Mouse (Mus musculus) CD4-positive, CD25-positive, alpha-beta regulatory T cell, adult 9 weeks (primary cell): Measurements from ENCODE around the gene Xirp1. TPM values are rescaled to one million over a fixed set of nuclear protein-coding genes. Genes with fewer than 3 reads are reported as not detected.

ENCODE experiments used
- polyA plus RNA-seq: library from polyadenylated mRNA; unstranded; fragments of 100-300 nt; shearing (Covaris generic); gene quantifications from one replicate; pipeline ENCODE4 v1.2.1, GENCODE M21; 2017

Gene Xirp1
- polyA plus RNA-seq, result not detected

GRCm38 (mm10) chr9:120023086-120023811 is at the start of gene Xirp1:
Gene Xirp1 (minus strand): TSS chr9:120023598.

GRCm38 (mm10) chr9:120069779-120070178 is 46.4 kb upstream of the Xirp1 start, which contains the start of gene Cx3cr1:
Gene Cx3cr1 (minus strand): TSS chr9:120069879.

GRCm38 (mm10) chr9:119984536-119985011 is 38.8 kb downstream of the Xirp1 start, which contains the start of gene Csrnp1:
Gene Csrnp1 (minus strand): TSS chr9:119984658.

Other genes starting within 250 kb of the Xirp1 start
- gene Scn11a, start 198.1 kb downstream of the Xirp1 start, polyA plus RNA-seq, result 0.91 TPM
- gene Wdr48, start 128.7 kb downstream of the Xirp1 start, polyA plus RNA-seq, result 72.9 TPM
- gene Gorasp1, start 86.0 kb downstream of the Xirp1 start, polyA plus RNA-seq, result 15.6 TPM
- not detected for gene Ttc21a, start 86.0 kb downstream of the Xirp1 start, polyA plus RNA-seq
- 52.1 TPM for gene Csrnp1, start 38.9 kb downstream of the Xirp1 start, polyA plus RNA-seq
- gene Cx3cr1, start 46.3 kb upstream of the Xirp1 start, polyA plus RNA-seq, result 0.22 TPM
- gene Ccr8, start 68.5 kb upstream of the Xirp1 start, polyA plus RNA-seq, result 96.2 TPM
- gene Slc25a38, start 86.8 kb upstream of the Xirp1 start, polyA plus RNA-seq, result 51.0 TPM
- 2,401 TPM for gene Rpsa, start 104.1 kb upstream of the Xirp1 start, polyA plus RNA-seq
- gene Mobp, start 126.1 kb upstream of the Xirp1 start, polyA plus RNA-seq, result not detected